Mouse (Mus musculus): ENCODE data around the gene Uhrf1.
A peak's percentile ranks its signal among the peaks of the same experiment; 100 is the strongest.

Uhrf1 gene

GRCm38 (mm10) chr17:56298238-56298637 is 4.9 kb upstream of the Uhrf1 start:
- DNase-seq (ENCODE audit: extremely low spot score, low spot score): no peak

GRCm38 (mm10) chr17:56300186-56300585 is 2.9 kb upstream of the Uhrf1 start, which contains the start of gene Arrdc5:
Gene Arrdc5, minus strand, starts transcription at chr17:56300286.
- DNase-seq (ENCODE audit: extremely low spot score, low spot score): no peak

GRCm38 (mm10) chr17:56302363-56302996 is 641 bp upstream of the Uhrf1 start:
- peak; percentile 69 for DNase-seq (ENCODE audit: extremely low spot score, low spot score)

GRCm38 (mm10) chr17:56303847-56304586 is 896 bp downstream of the Uhrf1 start:
- DNase-seq (ENCODE audit: extremely low spot score, low spot score): peak; percentile 96

GRCm38 (mm10) chr17:56304718-56305117 is 1.6 kb downstream of the Uhrf1 start:
- no peak for DNase-seq (ENCODE audit: extremely low spot score, low spot score)

- no peak for DNase-seq (ENCODE audit: extremely low spot score, low spot score)
These were observed 2.0 kb downstream of the Uhrf1 start for GRCm38 (mm10) chr17:56305156-56305555.

GRCm38 (mm10) chr17:56305826-56306225 is 2.7 kb downstream of the Uhrf1 start:
- DNase-seq (ENCODE audit: extremely low spot score, low spot score): no peak

- DNase-seq (ENCODE audit: extremely low spot score, low spot score): no peak
These were observed 5.0 kb downstream of the Uhrf1 start for GRCm38 (mm10) chr17:56308088-56308487.

- no peak for DNase-seq (ENCODE audit: extremely low spot score, low spot score)
These were observed 6.2 kb downstream of the Uhrf1 start for GRCm38 (mm10) chr17:56309191-56309945.

GRCm38 (mm10) chr17:56324419-56324818 is 21.3 kb downstream of the Uhrf1 start:
- no peak for DNase-seq (ENCODE audit: extremely low spot score, low spot score)

- peak; percentile 99 for DNase-seq (ENCODE audit: extremely low spot score, low spot score)
These were observed 22.5 kb downstream of the Uhrf1 start, which contains the start of gene Kdm4b for GRCm38 (mm10) chr17:56325450-56326152. Gene Kdm4b, plus strand, starts transcription at chr17:56326062.

GRCm38 (mm10) chr17:56326153-56327147 is 23.3 kb downstream of the Uhrf1 start:
- peak; percentile 39 for DNase-seq (ENCODE audit: extremely low spot score, low spot score)

GRCm38 (mm10) chr17:56329267-56329666 is 26.1 kb downstream of the Uhrf1 start:
- no peak for DNase-seq (ENCODE audit: extremely low spot score, low spot score)

GRCm38 (mm10) chr17:56330345-56330744 is 27.2 kb downstream of the Uhrf1 start:
- DNase-seq (ENCODE audit: extremely low spot score, low spot score): no peak

GRCm38 (mm10) chr17:56331256-56331655 is 28.1 kb downstream of the Uhrf1 start:
- no peak for DNase-seq (ENCODE audit: extremely low spot score, low spot score)

GRCm38 (mm10) chr17:56332987-56333386 is 29.9 kb downstream of the Uhrf1 start:
- DNase-seq (ENCODE audit: extremely low spot score, low spot score): no peak

- DNase-seq (ENCODE audit: extremely low spot score, low spot score): peak; percentile 35
These were observed 34.1 kb downstream of the Uhrf1 start for GRCm38 (mm10) chr17:56337190-56337589.

- DNase-seq (ENCODE audit: extremely low spot score, low spot score): no peak
These were observed 34.7 kb downstream of the Uhrf1 start for GRCm38 (mm10) chr17:56337791-56338190.

- no peak for DNase-seq (ENCODE audit: extremely low spot score, low spot score)
These were observed 35.8 kb downstream of the Uhrf1 start for GRCm38 (mm10) chr17:56338909-56339308.

- no peak for DNase-seq (ENCODE audit: extremely low spot score, low spot score)
These were observed 37.6 kb downstream of the Uhrf1 start for GRCm38 (mm10) chr17:56340717-56341116.

Measured in neural tube, embryonic 10.5 days (tissue).